Mouse (Mus musculus) heart, postnatal 0 days (tissue): Measurements from ENCODE around the gene Dynlrb1. TPM values are rescaled to one million over a fixed set of nuclear protein-coding genes. Genes with fewer than 3 reads are reported as not detected.

Experiments
- ATAC-seq: fragments of 200-750 bp; cut with Nextera tagmentation; 2 replicates; pipeline ENCODE4 v1.8.0; 2017; ENCODE audit warnings: low read depth, moderate number of reproducible peaks, moderate library complexity; ENCODE audit not compliant: insufficient read depth
- DNase-seq: peaks from one replicate; pipeline ENCODE4 v3.0.0-alpha.2; 2016; ENCODE audit warnings: low spot score
- H3K27ac ChIP-seq: fragments of 300-500 bp; sonication (generic); 2 replicates; pipeline ENCODE4 v1.5.1; 2014; ENCODE audit warnings: low read depth, mild to moderate bottlenecking
- H3K27me3 ChIP-seq: fragments of 300-500 bp; sonication (generic); 2 replicates; pipeline ENCODE4 v1.6.1; 2014; ENCODE audit warnings: low read length, mixed read lengths; ENCODE audit not compliant: control insufficient read depth, insufficient read depth
- H3K36me3 ChIP-seq: fragments of 300-500 bp; sonication (generic); replicated peaks from 2 replicates; pipeline ENCODE4 v1.6.1; 2014; ENCODE audit warnings: low read length, mixed read lengths; ENCODE audit not compliant: control insufficient read depth, insufficient read depth
- H3K4me1 ChIP-seq: fragments of 300-500 bp; sonication (generic); 2 replicates; pipeline ENCODE4 v1.6.1; 2014; ENCODE audit warnings: antibody characterized with exemption; ENCODE audit not compliant: control insufficient read depth, insufficient read depth
- H3K4me2 ChIP-seq: fragments of 300-500 bp; sonication (generic); 2 replicates; pipeline ENCODE4 v1.6.1; 2014; ENCODE audit warnings: low read depth, mild to moderate bottlenecking, low read length, moderate library complexity
- H3K4me3 ChIP-seq: fragments of 300-500 bp; sonication (generic); 2 replicates; pipeline ENCODE4 v1.5.1; 2014; ENCODE audit warnings: low read depth, low read length
- H3K9ac ChIP-seq: fragments of 300-500 bp; sonication (generic); replicated peaks from 2 replicates; pipeline ENCODE4 v1.6.1; 2014; ENCODE audit warnings: low read depth, low read length, mixed read lengths
- H3K9me3 ChIP-seq: fragments of 300-500 bp; sonication (generic); replicated peaks from 2 replicates; pipeline ENCODE4 v1.6.1; 2016; ENCODE audit warnings: low read length; ENCODE audit not compliant: control insufficient read depth
- CTCF ChIP-seq: IDR thresholded peaks from 2 replicates; pipeline ENCODE4 v1.5.1; 2016; ENCODE audit warnings: antibody characterized with exemption, control low read depth, low read depth
- EP300 ChIP-seq: IDR thresholded peaks from 2 replicates; pipeline ENCODE4 v1.6.1; 2016; ENCODE audit warnings: antibody characterized with exemption, low read depth
- WGBS: fragments of 180-500 bp; shearing (Covaris S2); extraction: QIAGEN DNeasy Blood & Tissue Kit; methylation state at CpG from one replicate; pipeline ENCODE4 v1.1.7; 2014; 5-methylcytosine and 5-hydroxymethylcytosine counted together
- polyA plus RNA-seq: library from polyadenylated mRNA; unstranded; fragments of >200 nt; fragmentation: Nextera tagmentation; extraction: Ambion mirVana; gene quantifications from 2 replicates; pipeline ENCODE4 v1.2.1, GENCODE M21; 2015
- total RNA-seq: library from RNA; depleted of rRNA; stranded (reverse); fragments of >200 nt; gene quantifications from 2 replicates; pipeline ENCODE4 v1.2.3, GENCODE M21; 2014; ENCODE audit warnings: low replicate concordance

Gene Dynlrb1
- total and polyA plus RNA-seq, 2 experiments from 2014 or later, result 215 to 423 TPM

DNA sequence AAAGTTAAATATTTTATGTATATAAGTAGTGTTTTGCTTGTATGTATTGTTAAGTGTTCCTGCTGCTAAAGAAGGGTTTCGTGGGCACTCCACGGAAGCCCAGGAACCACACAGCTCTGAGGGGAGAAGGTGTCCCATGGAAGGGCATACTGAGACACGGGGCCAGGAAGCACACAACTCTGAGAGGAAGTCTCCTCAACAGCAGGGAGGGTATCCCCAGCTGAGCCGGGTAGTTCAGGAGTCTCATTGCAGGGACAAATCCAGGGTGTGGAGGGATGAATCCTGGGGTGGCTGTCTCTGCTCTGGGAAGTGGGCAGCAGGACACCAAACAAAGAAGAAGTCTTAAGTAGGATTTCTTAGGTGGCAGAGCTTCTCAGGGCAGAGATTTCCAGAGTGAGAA is 943 bp downstream of the Dynlrb1 start:
- DNase-seq (no peak), ATAC-seq (no peak)
- peak overlapping the region; percentile 87 for H3K9ac ChIP-seq
- H3K4me2 ChIP-seq, result peak overlapping the region; percentile 79
- TF ChIP-seq CTCF (no peak), EP300 (no peak)
- H3K4me1 ChIP-seq, result peaks cover 27% of the 10 kb centered on the region
- WGBS, result 5% methylated on average over 4 of the region's 4 CpGs
- H3K27me3 ChIP-seq, result no peaks in the 10 kb centered on the region
- H3K4me3 ChIP-seq, result peak overlapping the region; percentile 94
- H3K27ac ChIP-seq, result peak overlapping the region; percentile 87
- H3K36me3 ChIP-seq, result 0 out of 2 replicates have a peak, but pooled peaks cover 7% of the 10 kb centered on the region
- no peaks in the 10 kb centered on the region for H3K9me3 ChIP-seq

DNA sequence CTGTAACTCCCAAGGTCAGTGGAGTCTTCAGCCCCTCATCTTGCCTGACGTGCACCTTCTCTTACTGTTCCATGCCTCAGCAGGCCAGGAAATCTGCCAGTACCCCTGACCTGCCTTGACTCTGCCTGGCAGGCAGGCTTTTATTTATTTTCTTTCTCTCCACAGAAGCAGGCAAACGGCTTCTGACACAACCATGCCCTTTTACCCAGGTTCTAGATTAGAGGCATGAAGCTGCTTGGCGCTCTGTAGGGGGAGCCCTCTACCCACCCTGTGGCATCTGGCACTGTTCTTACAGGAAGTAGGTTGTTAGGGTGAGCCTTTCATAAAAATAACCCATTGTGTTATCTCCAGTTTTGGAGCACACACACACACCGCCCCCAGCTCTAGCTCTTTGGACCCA is 4.6 kb downstream of the Dynlrb1 start:
- no peak overlapping the region for H3K4me3 ChIP-seq
- H3K9ac ChIP-seq, result no peak overlapping the region
- 49% methylated on average over 4 of the region's 4 CpGs for WGBS
- DNase-seq (no peak), ATAC-seq (no peak)
- H3K27ac ChIP-seq, result peak overlapping the region; percentile 51
- no peak overlapping the region for H3K4me2 ChIP-seq
- H3K27me3 ChIP-seq, result no peaks in the 10 kb centered on the region
- peaks cover 40% of the 10 kb centered on the region for H3K36me3 ChIP-seq
- TF ChIP-seq CTCF (peak; percentile 34; the same call in 1 of the 2 replicates), EP300 (no peak)
- H3K4me1 ChIP-seq, result peaks cover 25% of the 10 kb centered on the region
- H3K9me3 ChIP-seq, result no peaks in the 10 kb centered on the region

DNA sequence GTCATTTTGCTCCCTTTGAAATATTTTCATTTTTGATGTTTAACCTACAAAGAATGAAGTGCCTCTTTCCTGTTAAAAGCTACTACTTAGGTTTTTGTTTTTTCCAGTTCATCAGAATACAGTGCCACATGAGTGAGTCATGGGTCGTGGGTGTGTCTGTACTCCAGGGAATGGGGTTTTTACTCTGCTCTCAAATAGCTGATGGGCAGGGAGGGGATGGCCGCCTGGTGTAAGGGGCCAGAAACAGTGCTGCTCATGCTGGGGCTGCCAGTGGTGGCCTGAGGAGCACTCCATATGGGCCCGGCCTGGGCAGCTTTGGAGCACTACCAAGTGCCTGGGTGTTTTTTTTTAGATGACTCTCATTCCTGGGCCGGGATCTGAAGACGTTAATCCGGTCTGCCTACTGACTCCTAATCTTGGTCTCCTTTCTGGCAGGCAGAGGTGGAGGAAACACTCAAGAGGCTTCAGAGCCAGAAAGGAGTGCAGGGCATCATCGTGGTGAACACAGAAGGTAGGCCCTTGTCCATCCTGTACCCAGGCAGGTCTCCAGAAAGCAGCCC is 6.0 kb downstream of the Dynlrb1 start:
- peak overlapping the region; percentile 75 for H3K27ac ChIP-seq
- H3K27me3 ChIP-seq, result no peaks in the 10 kb centered on the region
- ATAC-seq (no peak), DNase-seq (no peak)
- no peak overlapping the region for H3K4me2 ChIP-seq
- H3K36me3 ChIP-seq, result peaks cover 52% of the 10 kb centered on the region
- no peaks in the 10 kb centered on the region for H3K9me3 ChIP-seq
- no peak overlapping the region for H3K4me3 ChIP-seq
- peaks cover 23% of the 10 kb centered on the region for H3K4me1 ChIP-seq
- H3K9ac ChIP-seq, result no peak overlapping the region
- WGBS, result 34% methylated on average over 7 of the region's 7 CpGs
- no peak for TF ChIP-seq EP300
- TF ChIP-seq CTCF, result no peak

DNA sequence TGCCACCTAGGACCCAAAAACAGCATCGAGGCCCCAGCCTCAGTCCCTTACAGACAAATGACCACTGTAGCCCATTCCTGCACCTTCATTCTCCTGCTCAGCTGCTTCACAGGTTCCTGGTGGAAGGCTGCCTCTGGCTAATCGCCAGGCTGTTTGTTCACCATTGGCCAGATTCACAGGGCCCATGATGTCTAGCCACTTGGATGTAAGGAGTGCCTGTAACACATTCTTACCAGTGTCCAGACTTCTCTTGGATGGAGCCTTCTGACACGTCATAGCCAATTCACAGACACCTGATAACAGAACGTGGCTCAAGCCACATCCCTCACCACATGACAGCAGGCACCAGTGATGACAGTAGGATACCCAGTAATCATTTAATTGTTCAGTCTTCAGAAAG is 9.9 kb downstream of the Dynlrb1 start:
- ATAC-seq, result no peak
- Histone ChIP-seq H3K4me3 (no peak overlapping the region), H3K4me2 (no peak overlapping the region), H3K9ac (no peak overlapping the region), H3K27ac (0 out of 2 replicates have a peak overlapping the region, but pooled peaks have one; percentile 6), H3K36me3 (peaks cover 78% of the 10 kb centered on the region), H3K27me3 (no peaks in the 10 kb centered on the region), H3K4me1 (0 out of 2 replicates have a peak, but pooled peaks cover 5% of the 10 kb centered on the region), H3K9me3 (no peaks in the 10 kb centered on the region)
- 46% methylated on average over 4 of the region's 4 CpGs for WGBS
- DNase-seq, result no peak
- TF ChIP-seq CTCF, result no peak

DNA sequence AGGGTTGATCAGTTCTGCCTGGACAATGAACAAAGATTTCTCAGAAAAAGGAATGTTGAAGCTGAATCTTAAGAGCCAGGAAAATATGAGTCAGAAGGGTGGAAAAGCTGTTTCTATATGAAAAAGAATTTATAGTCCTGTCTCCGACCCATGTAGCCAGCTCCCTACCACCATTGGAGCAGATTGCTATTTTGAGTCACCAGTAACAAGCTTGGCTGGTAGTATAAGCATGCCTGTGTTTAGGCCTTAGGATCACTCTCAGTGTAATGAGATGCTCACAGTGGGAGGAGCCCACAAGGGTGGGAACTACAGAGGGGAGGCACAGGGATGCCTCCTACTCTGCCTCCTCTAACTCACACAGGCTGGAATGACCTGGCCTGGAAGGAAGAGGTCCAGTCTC is 11.9 kb downstream of the Dynlrb1 start:
- DNase-seq (no peak), ATAC-seq (no peak)
- no peaks in the 10 kb centered on the region for H3K27me3 ChIP-seq
- peaks cover 79% of the 10 kb centered on the region for H3K36me3 ChIP-seq
- no peak overlapping the region for H3K9ac ChIP-seq
- H3K9me3 ChIP-seq, result no peaks in the 10 kb centered on the region
- WGBS, result 73% methylated on average over 1 of the region's 1 CpGs
- H3K4me1 ChIP-seq, result no peaks in the 10 kb centered on the region
- TF ChIP-seq CTCF (no peak), EP300 (no peak)
- no peak overlapping the region for H3K4me3 ChIP-seq
- H3K27ac ChIP-seq, result no peak overlapping the region
- no peak overlapping the region for H3K4me2 ChIP-seq

DNA sequence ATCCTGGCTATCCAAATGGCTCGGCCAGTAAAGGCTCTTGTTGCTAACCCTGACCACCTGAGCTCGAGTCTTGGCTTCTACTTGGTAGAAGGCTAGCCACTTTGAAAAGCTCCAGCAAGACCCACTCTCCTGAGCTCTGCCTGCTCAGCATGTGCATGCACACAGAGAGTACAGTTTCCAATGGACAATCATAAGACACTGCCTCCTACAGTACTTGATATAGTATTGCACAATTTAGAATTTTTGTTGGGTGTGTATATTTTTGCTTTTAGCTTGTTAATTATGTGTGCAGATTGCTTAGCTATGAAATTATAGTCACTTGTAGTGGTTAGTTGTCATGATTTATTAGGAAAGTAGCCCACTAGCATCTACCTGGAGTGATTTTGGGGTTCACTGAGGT is 12.4 kb downstream of the Dynlrb1 start:
- Histone ChIP-seq H3K4me3 (no peak overlapping the region), H3K27me3 (no peaks in the 10 kb centered on the region), H3K36me3 (peaks cover 74% of the 10 kb centered on the region), H3K4me1 (no peaks in the 10 kb centered on the region), H3K9me3 (no peaks in the 10 kb centered on the region), H3K27ac (no peak overlapping the region), H3K4me2 (no peak overlapping the region), H3K9ac (no peak overlapping the region)
- DNase-seq (no peak), ATAC-seq (no peak)
- WGBS, result 76% methylated on average over 2 of the region's 2 CpGs
- TF ChIP-seq CTCF, result no peak
- no peak for TF ChIP-seq EP300
